Mouse (Mus musculus): Measurements from ENCODE around the gene Fau. TPM values are rescaled to one million over a fixed set of nuclear protein-coding genes. Genes with fewer than 3 reads are reported as not detected.

Fau gene
- total RNA-seq, 2 experiments from 2014 or later: 1,307 to 2,866 TPM

DNA sequence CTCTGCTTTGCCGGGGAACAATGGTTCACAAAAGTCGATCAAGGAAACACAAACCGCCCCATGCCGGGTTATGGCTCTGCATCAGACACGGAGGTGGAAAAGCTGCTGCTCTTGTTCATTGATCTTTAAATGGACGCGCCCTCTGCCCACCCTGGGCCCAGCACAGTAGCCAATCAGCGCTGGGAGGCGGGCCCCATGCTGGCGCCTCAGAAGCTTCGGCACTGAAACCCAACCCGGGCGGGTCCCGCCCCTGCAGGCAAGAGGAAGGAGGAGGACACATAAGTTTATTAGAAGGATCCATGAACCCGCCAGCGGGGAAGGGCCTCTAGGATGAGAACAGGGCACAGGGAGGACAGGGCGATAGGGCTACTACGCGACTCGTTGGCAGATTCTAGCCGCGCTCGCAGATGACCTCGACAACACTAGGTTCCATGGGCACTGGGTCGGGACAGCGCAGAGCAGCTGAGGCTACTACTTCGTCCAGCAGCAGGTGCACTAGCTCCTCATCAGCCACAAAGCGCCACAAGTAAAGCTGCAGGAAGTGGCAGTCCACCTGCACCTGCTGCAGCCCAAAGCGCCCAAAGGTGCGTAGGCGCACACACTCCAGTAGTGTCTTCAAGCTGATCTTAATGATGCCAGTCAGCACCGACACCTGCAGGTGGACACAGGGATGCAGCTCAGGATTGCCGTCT, 10.2 kb downstream of the Fau start, which contains the start of gene Tm7sf2:
Gene Tm7sf2, minus strand, starts transcription at position 650 of the 692 bp plus-strand sequence.
- ATAC-seq (replicated peaks; ENCODE audit: low FRiP score, low TSS enrichment, poor library complexity, severe bottlenecking): peak; percentile 86

DNA sequence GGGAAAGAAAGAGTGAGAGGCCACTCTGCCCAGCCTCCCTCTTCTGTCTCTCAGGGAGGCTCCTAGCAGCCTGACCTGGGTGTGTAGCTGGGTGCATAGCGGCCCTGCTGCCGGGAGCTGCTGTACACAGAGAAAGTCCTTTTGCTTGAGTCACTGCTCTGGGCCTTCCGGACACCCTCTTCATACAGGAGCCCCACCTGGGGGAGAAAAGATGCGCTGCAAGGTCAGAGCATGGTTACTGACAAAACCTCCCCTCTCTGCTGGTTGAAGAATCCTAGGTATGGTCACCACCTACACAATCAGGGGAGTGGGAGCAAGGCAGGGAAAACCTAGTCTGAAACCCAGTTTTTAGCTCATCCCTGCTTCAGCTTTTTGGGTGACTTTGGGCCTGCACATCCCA, 11.3 kb downstream of the Fau start:
- ATAC-seq (replicated peaks; ENCODE audit: low FRiP score, low TSS enrichment, poor library complexity, severe bottlenecking): no peak

DNA sequence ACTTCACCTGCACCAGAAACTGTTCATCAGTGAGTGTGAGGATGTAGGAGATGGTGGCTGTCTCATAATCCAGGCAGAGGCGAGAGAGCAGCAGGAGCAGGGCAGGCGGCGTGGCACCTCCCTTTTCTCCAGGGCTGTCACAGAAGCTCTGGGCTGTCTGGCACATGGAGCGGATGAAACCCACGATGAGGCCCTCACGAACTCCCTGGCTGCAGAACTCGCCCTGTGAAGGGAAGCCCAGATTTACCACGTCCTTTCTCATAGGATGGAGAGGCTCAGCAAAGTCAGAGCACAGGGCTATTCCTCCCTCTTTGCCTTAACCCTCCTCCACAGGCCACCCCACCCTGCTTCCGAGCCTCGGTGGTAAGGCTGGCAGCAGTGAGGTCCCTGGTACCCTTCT, 12.2 kb downstream of the Fau start:
- no peak for ATAC-seq (replicated peaks; ENCODE audit: low FRiP score, low TSS enrichment, poor library complexity, severe bottlenecking)

DNA sequence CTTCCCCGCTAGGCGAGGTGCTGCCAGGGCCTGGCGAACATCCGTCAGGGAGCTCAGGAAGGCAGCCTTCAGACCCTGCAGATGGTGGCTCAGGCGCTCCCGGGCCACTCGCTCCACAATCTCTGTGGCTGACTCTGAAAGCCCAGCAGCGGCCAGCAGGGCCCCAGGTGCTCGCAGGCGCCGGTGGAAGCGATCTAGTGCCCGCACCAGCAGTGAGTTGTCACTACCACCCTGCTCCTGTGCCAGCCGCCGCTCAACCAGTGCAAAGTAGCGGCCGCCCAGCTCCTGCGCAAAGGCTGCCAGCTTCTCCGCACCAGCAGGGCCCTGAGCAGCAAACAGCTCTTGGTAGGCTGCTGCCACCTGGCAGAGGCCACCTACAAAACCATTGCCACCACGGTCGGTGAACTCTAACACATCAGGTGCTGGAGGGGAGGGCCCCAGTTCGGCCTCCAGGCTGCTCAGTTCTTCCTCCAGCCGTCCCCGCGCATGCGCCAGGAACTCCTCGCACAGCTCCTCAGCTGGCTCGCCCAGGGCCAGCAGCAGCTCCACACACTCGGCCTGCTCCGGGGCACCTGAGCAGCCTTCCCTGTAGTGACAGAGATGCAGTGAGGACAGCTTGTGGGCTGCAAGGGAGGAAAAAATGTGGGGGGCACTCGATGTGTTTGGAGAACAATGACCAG, 13.1 kb downstream of the Fau start:
- ATAC-seq (replicated peaks; ENCODE audit: low FRiP score, low TSS enrichment, poor library complexity, severe bottlenecking): no peak

DNA sequence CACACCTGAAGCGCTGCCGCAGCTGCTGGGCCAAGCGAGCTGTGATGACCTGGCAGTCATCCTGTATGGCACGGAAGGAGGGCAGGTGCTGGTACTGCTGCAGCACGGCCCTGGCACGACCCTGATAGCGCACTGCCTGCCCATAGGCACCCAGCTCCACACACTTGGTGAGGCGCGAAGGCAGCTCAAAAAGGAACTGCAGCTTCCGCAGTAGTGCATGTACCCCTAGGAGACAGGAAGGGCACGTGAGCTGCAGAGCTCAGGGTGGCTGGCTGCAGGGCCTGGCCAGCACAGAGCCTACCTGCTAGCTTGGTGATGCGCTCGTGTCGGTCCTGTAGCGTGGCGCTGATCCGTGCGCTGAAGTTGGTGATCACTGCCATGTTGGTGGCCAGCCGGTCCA, 13.6 kb downstream of the Fau start:
- no peak for ATAC-seq (replicated peaks; ENCODE audit: low FRiP score, low TSS enrichment, poor library complexity, severe bottlenecking)

DNA sequence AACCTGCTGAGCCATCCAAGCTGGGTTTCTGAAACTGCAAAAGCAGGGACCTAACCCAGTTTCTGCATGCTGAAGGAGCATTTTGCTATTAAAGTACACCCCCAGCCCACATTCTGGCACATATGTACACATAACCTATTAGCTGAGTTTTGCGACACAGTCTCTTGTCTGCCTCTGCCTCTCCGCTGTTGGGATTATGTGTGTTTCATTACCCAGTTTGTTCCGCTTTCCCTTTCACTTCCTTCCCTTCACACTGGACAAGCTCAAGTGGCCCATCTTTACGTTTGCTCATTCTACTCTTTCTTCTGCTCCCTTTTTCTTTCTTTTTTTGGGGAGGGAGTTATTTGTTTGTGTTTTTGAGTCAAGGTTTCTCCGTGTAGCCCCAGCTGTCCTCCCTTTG, 16.2 kb downstream of the Fau start:
- ATAC-seq (replicated peaks; ENCODE audit: low FRiP score, low TSS enrichment, poor library complexity, severe bottlenecking): no peak

DNA sequence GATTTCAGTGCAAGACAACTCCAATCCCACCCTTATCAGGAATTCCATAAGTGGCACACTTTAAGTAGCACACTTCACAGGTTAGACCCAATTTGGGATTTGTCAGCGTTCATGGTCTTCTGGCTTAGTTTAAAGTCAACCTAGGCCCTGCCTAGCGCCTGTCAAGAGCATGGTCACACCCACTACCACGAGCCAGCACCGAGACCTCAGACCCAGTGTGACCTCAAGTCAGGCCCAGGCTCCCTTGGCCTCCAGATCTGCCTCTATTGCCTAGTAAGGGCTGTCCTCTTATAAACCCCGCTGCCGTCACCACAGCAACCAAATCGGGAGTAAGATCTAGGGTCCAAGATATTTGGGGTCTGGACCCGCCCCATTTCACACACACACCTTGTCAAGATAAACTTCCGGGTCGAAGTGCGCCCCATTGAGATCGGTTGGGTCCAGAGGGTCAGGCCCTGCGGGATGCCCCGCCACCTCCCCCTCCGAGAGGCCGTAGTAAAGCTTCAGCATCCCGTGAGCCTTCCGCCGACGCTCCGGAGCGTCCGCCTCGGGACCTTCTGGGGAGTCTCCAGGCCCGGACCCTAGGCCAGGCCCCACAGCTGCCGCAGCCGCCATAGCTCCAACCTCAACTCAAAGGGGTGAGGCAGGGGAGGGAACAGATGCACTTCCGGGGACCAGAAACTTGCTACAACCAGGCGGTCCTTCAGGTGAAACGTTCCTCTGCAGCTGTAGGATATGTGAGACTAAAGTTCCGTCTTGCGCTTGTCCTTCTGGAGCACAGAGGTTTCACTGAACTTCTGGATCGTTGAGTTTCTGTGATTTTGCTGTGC, 19.1 kb downstream of the Fau start, which contains the start of gene Vps51:
Gene Vps51, minus strand, starts transcription at position 668 of the 830 bp plus-strand sequence.
- ATAC-seq (replicated peaks; ENCODE audit: low FRiP score, low TSS enrichment, poor library complexity, severe bottlenecking): peak; percentile 98

DNA sequence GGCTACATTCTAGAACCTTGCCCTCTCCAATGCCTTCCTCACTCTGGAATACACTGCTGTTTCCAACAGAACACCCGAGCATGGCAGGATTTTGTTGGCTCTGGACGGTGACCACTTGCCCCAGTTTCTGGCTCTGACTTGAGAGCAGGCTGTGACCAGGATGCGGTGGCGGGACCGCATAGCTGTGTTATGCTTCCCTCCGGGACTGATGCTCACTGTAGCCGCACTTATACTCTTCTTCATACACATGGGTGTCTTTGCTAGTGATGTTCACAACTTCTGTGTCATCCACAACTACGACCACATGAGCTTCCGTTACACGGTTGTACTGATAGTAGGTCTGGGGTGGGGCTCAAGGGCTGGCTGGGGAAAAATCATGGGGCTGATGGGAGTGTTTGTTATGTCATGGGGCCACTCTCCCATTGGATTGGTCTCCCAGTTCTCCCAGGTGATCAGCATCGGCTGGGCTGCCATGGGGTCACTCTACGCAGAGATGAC, 22.4 kb downstream of the Fau start, which contains the start of gene Tmem262:
Gene Tmem262, plus strand, starts transcription at position 51 of the 498 bp plus-strand sequence.
- no peak for ATAC-seq (replicated peaks; ENCODE audit: low FRiP score, low TSS enrichment, poor library complexity, severe bottlenecking)

DNA sequence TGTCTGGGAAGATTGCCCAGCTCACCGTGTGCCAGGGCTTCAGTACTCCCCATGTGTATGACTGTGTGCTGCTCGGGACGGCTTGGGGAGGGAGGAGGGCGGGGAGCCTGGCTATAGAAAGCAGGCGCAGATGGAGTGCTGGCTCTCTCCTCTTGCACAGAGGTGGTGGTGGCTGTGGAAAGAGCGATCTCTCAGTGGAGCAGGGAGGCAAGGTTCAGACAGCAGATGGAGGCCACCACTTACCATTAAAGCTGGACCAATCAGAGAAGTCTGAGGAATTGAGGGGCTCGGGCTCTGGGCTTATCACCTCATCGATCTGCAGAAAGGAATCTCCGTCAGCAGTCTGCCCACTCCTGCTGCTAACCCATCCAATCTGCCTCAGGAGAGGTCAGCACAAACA, 24.5 kb downstream of the Fau start, which contains the start of gene Gm28374:
Gene Gm28374, minus strand, starts transcription at position 101 of the 400 bp plus-strand sequence.
- no peak for ATAC-seq (replicated peaks; ENCODE audit: low FRiP score, low TSS enrichment, poor library complexity, severe bottlenecking)

DNA sequence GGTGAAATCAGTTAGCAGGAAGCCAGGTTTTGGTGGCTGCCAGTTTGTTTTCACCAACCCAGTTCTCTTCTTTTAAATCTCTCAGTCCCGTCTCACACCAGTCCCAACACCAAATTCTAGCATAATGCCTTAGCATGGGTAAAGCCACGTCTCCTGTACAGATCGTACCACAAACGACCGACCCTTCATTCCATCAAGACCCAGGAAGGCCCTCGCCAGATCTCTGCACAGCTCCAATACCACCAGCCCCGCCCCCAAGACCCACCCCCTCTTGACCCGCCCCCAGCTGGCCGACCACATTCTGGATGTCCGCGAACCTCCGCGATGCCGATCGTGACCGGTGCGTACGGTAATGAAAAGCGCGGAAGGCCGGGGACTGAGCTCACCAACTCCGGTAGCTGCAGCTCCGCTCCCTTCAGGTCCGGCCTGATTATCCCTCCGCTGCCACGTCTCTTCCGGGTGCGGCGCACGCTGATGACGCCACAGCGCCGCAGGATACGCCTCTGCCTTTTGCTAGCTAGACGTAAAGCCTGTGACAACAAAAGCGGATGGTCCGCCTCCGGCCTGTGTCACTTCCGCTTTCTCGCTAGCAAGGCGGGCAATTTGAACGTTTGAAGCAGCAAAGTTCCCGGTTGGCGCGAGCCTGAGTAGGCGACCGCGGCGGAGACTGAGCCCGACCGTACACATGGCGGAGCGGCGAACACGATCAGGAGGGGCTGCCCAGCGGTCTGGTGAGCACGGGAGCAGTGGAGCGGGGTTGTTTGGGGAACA, 27.0 kb downstream of the Fau start, which contains the start of the genes Zfpl1 and Cdca5:
Gene Zfpl1, minus strand, starts transcription at position 479 of the 771 bp plus-strand sequence.
Gene Cdca5, plus strand, starts transcription at position 506 of the 771 bp plus-strand sequence.
- ATAC-seq (replicated peaks; ENCODE audit: low FRiP score, low TSS enrichment, poor library complexity, severe bottlenecking): peak; percentile 90

DNA sequence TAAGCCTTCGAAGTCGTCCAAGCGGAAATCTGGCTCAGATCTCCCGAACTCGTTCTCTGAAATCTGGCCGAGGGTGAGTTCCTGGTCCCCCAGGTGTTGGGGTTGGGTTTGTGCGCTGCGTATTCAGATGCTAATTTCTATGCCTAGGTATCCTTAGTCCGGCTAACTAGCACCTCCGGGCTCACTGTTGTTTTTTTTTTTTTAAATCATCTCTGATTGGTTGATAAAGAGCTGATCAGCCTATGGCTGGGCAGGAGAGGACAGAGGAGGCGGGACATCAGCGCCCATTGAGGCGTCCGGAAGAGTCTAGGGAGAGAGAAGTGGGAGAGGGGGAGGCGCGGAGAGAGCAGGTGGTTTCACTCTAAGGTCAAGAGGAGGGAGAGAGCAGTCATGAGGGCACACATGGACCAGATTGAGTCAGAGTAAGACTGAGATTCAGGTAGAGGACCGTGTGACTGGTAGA, 27.8 kb downstream of the Fau start:
- peak; percentile 79 for ATAC-seq (replicated peaks; ENCODE audit: low FRiP score, low TSS enrichment, poor library complexity, severe bottlenecking)

DNA sequence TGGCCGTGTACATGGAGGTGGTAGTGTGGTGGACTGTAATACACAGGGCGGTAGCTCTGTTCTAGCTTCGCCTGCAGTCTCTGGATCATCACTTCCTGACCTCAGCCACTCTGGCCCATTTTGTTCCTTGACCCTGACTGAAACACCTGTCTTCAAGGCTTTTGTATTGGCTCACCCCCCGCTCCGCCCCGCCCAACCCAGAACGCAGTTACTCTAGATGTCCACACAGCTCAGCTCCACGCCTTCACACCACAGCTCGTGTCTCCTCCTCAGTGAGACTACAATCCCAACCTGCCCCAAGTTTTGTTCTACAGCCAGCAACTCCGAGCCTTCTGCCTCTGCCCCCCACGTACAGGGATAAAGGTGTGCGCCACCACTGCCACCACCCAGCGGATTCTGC, 31.2 kb downstream of the Fau start:
- ATAC-seq (replicated peaks; ENCODE audit: low FRiP score, low TSS enrichment, poor library complexity, severe bottlenecking): no peak

DNA sequence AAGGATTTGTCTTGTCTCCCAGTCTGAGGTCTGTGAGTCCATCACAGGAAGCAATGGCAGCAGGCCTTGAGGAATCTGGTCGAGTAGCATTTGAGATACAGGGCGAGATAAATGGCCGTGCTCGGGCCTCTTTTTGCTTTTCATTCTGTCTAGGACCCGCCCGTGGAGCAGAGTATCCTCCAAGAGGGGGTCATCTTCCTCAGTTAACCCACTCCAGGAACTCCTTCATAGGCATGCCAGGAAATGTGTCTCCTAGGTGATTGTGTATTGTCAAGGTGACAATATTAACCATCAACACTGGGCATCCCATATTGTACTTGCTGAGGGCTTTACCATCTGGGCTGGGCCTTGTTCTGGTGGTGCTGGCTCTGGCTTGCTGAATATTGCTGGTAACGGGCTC, 36.5 kb downstream of the Fau start, which contains the start of gene AC131692.1:
Gene AC131692.1, plus strand, starts transcription at position 301 of the 400 bp plus-strand sequence.
- ATAC-seq (replicated peaks; ENCODE audit: low FRiP score, low TSS enrichment, poor library complexity, severe bottlenecking): no peak

DNA sequence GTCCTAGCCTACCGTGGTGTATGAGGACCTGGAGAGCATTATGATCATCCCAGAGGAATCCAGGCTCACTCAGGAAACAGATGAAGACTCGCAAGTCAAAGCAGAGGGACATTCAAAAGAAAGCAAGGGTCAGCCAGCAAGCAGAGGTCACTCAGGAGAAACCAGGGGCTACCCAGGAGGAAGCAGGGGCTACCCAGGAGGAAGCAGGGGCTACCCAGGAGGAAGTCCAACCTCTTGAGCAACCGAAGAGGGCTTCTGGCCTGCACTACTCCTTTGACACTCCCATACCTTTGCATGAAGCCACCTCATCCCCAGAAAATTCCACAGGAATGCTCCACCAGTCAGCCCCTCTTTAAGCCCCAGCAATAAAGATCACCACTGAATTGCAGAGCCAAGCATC, 40.2 kb downstream of the Fau start:
- no peak for ATAC-seq (replicated peaks; ENCODE audit: low FRiP score, low TSS enrichment, poor library complexity, severe bottlenecking)

DNA sequence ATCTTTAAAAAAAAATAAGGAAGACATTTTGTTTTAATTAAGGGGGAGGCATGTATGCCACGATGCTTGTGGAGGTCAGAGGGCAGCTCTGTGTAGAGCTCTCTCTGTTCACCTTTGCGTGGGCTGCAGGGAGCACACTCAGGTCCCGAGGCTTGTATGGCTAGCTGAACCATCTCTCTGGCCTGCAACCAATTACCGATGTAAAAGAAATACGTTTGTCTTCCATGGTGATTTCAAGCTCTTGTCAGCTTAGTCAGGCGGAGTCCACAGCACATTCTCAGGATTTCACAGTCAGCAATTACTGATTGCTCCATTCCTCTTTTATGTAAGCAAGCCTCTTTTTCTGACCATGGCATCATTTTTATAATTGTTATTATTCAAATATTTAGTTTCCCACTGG, 43.5 kb downstream of the Fau start:
- no peak for ATAC-seq (replicated peaks; ENCODE audit: low FRiP score, low TSS enrichment, poor library complexity, severe bottlenecking)

DNA sequence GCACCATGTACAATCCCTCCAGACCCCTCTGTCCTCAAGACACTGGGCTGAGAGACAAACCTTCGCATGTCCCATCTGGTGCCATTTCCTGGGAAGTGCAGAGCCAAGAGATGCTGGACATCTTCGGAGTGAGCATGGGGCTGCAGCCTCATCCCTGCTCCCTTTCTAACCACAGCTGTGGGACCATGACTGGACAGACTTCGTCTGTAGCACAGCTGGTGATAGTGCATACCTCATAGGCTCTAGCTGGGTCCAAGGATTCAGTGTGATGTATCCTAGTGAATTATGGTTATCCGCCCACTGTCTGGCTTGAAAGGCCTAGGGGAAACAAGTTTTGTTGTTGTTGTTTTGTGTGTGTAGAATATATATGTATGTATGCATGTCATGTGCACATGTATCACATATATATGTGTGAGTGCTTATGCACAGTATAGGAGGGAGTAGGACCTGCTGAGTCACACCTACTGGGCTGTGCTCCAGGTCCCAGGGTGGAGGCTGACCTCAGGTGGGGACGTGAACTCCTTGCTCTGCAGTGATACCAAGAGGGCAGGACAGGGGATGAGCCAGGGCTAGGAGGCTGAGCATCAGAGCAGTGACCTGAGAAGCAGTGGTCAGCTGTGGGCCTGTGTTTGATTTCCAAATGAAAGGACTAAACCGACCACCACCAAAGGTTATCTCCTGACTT, 44.7 kb downstream of the Fau start:
- peak; percentile 68 for ATAC-seq (replicated peaks; ENCODE audit: low FRiP score, low TSS enrichment, poor library complexity, severe bottlenecking)

DNA sequence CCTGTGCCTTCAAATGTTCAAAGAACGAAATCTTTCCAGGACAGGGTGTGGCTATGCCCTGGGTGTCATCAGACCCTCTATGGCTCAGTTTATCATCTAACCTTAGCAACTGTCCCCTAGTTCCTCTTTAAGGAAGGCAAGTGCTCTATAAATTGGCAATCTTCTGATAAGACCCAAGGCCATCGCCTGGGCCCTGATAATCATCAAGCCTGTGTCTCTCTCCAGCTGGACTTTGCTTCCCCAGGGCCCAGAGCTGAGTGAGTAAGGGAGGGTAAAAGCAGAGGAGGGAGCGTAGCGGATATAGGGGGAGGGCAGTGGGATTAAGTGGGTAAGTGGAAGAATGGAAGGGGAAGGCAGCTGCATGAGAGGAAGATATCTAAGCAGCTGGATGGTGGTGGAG, 46.8 kb downstream of the Fau start:
- no peak for ATAC-seq (replicated peaks; ENCODE audit: low FRiP score, low TSS enrichment, poor library complexity, severe bottlenecking)

DNA sequence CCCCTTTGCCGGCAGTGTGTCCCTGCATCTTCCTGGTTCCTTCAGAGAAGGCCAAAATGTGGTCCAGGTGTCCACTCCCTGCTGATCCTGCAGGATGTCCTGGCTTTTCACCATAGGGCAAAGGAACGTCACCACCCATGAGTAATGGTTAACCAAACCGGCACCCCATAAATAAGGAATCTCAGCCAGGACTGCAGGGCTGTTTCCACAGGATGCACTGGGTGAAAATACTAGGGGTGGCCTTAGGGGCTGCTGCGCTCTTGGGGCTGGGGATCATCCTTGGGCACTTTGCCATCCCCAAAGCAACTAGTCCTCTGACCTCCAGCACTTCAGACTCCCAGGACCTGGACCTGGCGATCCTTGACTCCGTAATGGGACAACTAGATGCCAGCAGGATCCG, 47.9 kb downstream of the Fau start, which contains the start of gene Naaladl1:
Gene Naaladl1, plus strand, starts transcription at position 197 of the 400 bp plus-strand sequence.
- ATAC-seq (replicated peaks; ENCODE audit: low FRiP score, low TSS enrichment, poor library complexity, severe bottlenecking): no peak

Data from megakaryocyte-erythroid progenitor cell, adult 5-6 weeks (primary cell).